Mouse (Mus musculus) 3T3-L1 (cell line): ENCODE measurements around the gene Epha1.

Experiments used
- DNase-seq: peaks from one replicate; pipeline ENCODE4 v3.0.0-alpha.2; 2015; ENCODE audit warnings: low read depth, low spot score

Epha1 gene

DNA sequence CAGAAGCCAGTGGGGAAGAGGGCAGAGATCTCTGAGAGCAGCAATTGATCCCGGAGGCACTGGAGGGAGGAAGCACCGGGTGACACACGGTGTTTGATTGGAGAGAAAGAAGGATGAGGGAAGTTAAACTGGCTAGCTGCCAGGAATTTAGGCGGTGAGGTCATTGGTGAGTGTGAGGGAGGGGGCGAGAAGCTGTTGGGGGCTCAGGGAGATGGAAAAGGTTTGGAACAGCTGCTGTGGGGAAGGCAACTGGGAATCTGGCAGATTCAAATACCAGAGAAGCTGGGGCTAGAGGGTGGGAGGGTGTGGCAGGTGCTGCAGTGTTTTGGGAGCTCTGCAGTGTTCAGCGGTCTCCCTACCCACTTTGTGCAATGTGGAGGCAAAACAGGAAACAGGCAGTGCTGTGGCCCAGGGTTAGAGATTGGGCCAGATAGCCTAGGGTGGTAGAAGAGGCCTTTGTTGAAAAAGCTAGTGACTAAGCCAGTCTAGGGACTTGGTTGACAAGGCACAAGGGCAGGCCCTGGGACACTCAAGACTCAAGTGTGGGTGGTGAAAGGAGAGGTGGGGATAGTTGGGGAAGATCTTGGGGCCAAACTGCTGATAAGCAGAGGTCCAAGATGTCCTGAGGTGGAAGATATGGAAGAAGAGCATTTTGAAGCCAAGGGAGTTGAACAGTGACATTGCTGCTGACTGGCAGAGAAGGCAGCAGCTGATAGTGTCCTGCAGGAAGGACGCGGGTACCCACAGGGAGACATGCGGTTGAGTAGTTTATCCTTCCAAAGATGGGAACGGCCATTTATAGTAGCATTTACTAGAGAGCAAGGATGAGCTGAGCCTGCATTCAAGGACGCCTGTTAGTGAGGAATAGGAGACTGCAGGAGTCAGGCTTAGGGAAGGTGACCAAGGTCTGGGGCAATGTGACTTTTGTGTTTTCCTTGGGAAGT, 18.7 kb downstream of the Epha1 start:
- peak; percentile 73 for DNase-seq

DNA sequence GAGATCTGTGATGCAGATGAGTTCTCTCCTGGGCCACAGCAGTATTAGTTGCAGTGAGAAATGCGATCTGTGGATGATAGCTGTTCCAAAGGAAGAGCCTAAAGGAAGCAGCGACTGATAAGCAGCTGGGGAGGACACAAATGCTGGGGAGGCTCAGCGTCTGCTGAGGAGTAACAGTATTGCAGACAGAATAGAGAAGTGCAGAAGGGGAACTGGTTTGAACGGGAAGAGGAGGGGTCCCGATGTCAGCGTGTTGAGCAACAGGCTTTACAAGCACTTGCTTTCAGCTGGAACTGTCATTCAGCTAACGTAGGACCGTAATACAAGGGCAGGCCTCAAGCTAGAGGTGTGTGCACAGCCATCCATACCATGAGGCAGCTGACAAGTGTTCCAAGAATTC, 19.9 kb downstream of the Epha1 start:
- DNase-seq = peak; percentile 34

DNA sequence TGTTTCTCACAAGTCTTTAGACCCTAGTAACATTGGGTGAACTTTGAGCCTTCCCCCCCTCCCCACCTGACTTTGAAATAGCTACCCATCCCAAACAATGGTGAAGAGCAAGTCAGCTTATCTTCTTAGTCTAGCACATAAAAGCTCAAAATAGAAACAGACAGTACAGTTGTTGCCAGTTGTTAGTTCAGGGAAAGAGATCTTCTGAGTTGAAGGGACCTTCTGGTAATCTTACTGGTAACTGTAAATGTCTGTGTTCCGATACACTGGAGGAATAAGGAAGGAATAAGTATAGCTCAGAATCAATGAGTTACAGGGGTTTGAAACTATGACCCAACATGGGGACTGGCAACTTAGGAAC, 20.6 kb downstream of the Epha1 start:
- DNase-seq = no peak

DNA sequence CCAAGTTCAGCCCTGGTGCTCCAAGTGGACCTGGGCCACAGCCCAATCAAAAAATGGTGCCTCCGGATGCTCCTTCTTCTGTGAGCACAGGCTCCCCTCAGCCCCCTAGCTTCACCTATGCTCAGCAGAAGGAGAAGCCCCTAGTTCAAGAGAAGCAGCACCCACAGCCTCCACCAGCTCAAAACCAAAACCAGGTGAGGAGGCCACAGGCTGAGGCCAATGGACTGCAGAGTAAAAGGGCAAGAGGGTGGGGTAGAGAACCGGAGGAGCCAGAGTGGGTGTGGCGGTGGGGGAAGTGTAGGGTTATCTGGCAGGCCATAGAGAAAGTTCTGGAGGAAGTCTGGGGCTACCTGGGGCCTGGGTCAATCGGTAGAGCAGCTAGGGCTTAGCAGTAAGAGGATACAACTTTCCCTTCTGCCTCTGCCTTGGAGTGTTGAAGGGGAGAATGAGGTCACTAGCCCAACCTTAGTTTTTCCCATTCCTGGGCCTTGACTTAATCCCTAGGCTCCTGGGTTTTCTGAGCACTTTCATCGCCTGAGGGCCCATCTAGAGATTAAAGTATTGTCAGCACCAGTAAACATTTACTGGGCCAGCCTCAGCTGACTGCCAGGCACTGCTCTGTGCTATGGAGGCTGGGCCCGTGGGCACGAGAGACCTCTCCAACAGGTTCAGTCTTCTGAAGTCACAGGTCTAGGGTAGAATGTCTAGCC, 21.1 kb downstream of the Epha1 start:
- peak; percentile 68 for DNase-seq

DNA sequence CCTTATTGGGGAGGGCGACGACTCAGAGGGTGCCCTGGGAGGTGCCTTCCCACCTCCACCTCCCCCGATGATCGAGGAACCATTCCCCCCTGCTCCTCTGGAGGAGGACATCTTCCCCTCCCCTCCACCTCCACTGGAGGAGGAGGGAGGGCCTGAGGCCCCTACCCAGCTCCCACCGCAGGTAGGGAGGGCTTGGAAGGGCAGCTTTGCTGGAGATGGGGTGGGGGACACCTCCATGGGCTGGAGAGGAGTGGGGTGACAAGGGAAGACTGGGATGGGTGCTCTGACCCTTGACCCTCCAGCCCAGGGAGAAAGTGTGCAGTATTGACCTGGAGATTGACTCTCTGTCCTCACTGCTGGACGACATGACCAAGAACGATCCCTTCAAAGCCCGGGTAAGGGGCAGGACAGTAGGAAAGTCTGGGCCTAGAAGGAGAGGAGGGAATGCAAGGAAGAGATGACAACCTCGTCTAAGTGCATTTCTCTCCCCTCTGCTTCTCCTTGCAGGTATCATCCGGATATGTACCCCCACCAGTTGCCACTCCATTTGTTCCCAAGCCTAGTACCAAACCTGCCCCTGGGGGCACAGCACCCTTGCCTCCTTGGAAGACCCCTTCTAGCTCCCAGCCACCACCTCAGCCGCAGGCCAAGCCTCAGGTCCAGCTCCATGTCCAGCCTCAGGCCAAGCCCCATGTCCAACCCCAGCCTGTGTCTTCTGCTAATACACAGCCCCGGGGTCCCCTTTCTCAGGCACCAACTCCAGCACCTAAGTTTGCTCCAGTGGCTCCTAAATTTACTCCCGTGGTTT, 21.9 kb downstream of the Epha1 start:
- DNase-seq = peak; percentile 24

DNA sequence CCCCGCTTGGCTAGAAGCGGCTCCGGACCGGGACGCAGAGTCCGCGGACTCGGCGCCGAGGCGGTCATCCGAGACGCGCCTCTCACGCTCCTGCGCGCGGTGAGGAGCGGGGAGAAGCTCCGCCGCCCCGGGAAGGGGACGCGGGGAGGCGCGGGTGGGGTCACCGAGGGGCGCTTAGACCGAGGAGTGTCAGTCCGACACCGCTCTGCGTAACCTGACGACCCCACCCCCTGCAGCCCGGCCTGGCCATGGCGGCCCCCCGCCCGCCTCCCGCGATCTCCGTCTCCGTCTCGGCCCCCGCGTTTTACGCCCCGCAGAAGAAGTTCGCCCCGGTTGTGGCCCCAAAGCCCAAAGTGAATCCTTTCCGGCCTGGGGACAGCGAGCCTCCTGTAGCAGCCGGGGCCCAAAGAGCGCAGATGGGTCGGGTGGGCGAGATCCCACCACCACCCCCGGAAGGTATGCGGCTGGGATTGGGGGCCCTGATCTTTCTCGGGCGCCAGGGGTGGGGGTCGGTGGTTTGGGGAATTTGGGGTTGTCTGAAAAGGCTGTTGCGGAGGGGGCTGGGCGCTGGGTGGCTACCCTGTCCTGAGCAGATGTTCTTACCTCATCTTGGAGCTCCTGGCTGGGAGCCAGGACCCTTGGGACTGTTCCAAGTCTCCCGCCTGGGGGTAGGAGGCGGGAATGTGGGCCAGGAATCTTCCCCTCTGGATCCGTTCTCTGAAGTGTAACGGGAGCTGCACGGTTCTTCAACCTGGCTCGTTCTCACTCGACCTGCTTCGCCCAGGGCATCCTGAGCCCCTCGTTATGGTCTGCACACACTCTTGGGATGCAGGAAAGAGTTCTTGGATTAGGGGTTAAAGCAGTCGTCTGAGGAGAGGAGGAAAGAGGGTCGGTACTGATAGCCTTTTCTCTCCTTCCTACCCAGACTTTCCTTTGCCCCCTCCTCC, 22.8 kb downstream of the Epha1 start:
- DNase-seq = peak; percentile 95

DNA sequence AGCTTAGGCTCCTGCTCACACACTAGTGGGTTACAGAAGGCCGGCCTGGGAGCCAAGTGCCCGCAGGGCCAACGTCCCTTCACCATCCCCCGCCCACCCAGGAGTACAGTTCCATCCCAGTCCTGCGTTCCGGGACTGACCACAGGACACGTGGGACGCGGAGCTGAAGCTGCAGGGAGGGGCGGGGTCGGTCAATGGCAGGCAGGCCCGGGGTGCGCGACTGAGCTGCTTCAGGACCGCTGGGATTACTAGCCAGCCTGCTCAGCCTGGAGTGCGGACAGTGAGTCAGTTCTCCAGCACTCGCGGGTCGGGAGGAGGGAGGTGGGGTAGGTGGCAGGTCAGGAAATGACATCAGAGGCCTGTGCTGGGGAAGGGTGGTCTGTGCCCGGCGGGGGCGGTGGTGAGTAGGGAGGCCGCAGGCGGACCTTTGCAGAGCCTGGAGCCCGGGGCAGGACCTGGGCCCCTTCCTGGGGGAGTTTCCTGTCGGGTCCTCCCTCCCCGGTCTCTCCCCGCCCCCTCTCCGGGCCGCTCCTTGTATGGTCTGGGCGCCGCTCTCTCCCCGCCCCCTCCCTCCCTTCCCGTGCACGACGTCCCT, 23.5 kb downstream of the Epha1 start, which contains the start of gene Zyx:
Zyx (plus strand) TSS at position 205 of the 595 bp plus-strand sequence.
- DNase-seq = peak; percentile 100

DNA sequence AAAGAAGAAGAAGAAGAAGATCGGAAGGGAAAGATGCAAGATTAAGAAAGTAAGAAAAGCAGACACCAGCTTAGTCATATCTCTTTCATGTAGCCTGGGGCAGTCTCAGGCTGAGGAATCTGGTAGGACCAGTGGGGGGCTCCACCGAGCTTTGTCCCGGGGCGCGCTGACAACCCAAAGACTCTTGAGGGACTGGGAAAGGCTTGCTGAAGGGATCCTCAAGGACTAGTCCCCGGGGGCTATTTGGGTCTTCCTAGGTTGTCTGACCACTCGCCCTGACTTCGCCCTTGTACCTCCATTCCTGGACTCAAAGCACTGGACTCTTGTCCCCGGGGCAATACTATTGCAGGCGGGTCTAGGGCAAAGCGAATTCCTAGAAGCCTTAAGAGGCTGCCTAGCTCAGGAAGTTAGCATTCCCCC, 24.1 kb downstream of the Epha1 start:
- peak; percentile 95 for DNase-seq

DNA sequence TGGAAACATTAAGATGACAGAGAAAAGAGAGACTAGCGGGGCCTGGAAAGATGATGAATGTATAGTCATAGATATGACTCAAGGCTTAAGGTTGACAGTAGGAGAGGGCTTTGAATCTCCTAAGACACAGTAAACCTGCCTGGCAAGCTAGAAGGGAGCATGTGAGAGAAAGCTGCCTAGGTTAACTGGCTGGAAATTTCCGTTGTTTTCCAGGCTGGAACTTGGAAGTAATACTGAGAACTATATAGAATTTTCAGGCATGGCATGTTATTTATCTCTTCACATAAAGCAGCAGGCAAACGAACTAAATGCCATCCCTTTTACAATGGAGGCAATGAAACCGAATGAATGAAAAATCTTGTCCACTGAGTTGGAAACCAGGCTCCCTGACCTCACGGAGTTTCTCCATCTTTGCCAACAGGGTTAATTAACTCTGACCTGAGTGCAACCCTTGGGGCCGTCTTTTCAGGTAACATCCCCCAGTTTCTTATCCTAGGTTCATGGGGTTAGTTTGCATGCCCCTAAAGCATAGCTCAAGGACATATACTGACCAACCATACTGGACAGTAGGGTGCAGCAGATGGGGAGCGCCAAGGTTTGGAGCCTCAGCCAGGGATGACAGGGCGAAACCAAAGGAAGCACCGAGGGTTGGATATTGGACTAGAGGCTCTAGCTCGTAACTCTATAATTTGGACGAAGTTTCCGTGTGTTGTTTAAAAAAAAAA, 24.6 kb downstream of the Epha1 start:
- DNase-seq = peak; percentile 64

DNA sequence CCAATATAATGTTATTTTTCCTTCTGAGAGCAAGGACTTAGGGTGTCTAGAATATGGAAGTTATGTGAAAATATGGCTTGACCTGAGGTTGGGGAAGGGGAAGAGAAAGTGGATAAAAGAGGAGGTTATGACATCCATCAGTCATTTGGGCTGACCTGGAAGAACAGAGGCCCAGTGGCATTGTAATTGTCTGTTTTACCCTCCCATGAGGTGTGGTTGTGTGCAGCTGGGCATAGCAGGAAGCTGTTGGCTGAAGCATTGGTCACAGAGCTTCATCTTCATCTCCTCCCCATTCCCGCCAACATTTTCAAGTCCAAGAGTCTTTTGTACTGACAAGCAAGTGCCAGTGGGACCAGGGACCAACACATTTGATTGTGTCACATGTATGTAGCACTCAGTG, 28.8 kb downstream of the Epha1 start:
- no peak for DNase-seq

DNA sequence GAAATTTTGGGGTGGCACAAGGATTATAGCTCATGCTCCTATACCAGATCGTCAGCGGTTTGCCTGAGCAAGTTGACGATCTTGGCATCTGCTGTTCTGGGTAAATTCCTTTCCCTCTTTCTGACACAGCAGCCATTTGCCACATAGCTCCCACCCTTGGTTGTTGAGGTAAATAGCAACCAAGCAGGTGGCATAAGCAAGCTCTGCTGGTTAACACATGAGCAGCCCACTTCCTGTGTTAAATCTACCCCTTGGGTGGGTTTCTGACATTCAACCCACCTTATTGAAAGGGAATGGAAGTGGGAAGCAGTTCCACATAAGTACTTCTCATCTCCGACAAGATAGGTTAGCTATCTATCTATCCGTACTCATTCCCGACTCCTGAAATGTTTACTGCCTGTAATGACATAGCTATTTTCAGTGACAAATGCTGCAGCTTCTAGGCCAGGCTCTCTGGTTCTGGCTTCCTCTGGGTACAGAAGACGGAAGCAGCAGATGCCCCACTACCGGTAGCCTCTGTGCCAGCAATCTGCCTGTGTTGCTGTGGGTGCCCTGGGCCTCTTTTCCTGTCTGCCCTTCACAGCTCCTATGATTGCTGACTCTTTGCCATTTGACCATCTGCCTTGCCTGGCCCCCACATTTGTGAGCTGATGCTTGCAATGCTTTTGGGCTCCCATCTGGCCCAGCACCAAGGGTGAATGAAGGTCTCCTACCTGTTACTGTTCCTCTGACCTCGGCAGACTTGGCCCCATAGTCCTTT, 29.5 kb downstream of the Epha1 start:
- DNase-seq = no peak

DNA sequence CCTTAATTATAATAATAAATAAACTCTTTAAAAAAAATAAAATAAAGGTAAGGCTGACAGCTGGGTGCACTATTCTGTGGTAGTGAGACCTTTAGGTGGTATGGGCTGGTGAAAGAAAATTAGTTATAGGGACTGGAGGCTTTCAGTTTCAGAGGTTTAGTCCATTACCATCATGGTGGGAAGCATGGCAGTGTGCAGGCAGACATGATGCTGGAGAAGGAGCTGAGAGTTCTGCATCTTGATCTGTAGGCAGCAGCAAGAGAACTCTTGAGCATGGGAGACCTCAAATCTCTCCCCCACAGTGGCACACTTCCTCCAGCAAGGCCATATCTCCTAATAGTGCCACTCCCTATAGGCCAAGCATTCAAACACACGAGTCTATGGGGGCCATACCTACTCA, 30.9 kb downstream of the Epha1 start:
- DNase-seq = no peak

DNA sequence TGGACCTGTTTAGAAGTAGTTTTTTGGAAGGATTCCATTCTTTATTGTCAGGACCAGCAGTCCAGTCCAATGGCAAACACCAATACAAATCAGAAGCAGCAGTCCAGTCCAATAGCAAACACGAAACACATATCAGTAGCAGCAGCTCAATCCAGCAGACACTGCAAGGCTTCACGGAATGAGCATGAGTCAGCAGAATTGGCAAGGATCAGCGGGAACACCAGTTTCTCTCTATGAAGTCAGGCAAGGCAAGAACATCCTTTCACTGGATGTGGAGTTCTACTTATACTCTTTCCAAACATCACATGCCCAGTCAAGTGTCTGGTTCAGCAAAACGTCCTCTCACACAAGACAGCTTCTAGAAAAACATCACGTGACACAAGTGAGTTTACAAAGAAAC, 33.1 kb downstream of the Epha1 start:
- DNase-seq = peak; percentile 93

DNA sequence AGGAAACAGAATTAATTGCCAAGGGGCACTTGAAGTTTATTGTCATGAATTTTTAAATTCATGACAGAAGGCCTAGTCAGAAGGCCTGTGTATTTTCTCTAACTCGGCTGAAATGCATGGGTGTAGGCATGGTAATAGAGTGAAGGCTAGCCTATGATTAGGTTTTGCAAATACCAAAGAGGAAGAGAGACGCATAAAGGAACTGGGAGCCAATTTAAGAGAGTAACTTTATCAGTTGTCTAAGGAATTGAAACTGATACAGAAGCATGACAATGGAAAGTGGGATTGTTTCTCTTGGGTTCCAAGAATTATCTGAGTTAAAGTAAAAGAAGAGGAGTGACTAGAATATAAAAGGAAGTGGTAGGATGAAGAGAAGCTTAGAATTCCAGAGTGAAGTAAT, 33.9 kb downstream of the Epha1 start:
- DNase-seq = no peak

DNA sequence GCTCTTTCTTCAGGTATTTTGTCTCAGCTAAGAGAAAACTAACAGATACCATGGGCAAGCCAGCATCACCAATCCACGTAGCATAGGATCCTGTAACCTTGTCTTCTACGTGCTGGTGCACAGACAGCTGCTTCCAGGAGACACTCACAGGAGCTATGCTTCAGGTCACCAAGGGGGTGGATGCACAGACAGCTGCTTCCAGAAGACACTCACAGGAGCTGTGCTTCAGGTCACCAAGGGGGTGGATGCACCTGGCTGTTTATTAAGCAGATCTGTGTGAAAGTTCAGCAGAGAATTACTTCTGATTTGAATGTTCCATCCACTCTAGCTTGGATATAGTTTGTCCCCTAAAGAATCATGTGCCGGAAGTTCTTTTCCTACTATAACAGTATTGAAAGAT, 42.1 kb downstream of the Epha1 start:
- DNase-seq = no peak

DNA sequence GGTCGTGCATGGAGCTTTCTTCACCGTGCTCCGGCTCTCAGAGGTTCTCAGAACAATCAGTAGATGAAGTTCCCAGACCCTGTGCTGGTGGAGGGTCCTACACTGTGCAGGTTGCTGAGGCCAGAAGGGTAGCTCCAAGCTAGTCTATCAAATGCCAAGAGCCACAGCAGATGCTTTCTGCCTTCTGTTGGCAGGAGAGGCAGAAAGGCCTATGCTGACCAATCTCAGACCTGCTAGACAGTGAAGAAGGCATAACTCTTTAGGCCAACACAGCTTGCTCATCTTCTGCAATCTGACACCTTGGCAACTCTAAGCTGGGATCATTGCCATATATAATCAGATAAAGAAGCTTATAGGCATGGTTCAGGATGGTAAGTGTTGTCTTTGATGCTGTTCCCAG, 42.9 kb downstream of the Epha1 start:
- DNase-seq = peak; percentile 15

DNA sequence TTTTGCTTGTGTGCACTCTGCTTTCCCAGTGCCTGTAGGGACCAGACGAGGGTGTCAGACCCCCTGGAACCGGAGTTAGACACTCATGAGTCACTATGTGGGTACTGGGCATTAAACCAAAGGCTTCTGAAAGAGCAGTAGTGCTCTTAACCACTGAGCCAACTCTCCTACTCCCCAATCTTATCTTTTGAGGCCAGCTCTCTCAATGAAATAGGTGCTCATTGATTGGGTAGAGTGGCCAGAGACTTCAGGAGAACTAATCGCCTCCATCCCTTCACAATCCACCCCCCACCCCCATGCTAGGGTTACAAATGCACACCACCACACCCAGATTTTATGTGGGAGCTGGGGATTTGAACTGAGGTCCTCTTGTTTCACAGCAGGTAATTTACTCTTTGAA, 44.3 kb downstream of the Epha1 start:
- no peak for DNase-seq

DNA sequence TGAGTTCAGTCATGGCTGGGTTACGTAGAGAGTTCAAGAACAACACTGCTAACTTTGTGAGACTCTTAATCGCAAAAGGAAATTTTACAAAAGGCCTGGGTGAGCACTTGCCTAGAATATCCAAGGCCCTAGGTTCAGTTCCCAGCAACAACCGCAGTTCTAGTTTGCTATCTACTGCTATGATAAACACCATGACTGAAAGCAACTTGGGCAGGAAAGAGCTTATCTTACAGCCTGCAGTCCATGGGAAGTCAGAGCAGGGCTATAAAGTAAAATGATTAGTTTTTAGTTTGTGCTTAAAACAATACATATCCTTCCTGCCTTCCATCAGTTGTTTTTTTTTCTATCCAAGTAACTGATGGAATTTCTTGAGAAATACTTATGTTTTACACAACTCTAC, 46.6 kb downstream of the Epha1 start:
- no peak for DNase-seq

DNA sequence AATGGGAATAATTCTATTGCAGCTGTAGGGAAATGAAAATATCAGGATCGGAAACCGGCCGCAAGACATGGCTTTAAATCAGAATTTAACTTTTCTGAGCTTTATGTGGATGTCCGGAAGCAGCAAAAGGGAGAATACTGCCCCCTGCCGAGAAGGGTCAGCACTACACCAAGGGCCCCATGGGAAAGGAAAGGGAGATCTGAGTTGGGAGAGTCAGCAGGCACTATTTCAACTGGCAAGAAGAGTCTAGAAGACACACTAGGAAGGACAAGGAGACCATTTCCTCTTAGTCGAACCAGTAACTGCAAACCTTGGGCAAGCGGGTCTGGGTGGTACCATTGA, 47.8 kb downstream of the Epha1 start:
- DNase-seq = peak; percentile 97
